Mouse (Mus musculus) mouse embryonic stem cell (cell line): Measurements from ENCODE around the gene Mfsd2a.

Experiments used
- in situ Hi-C, 2 experiments: fragments of 300-500 bp; cut with MboI; formaldehyde crosslinking; loops; 1 replicate in 1 of 2; 3 replicates in 1 of 2; pipeline ENCODE4 v1.14.3; 2019 to 2020; ENCODE audit warnings: low sequenced_read_pairs in 2 of 2, low pct_unique_long_range_greater_than_20kb in 1 of 2, mixed read lengths in 1 of 2; ENCODE audit not compliant: unreplicated experiment in 1 of 2

The Mfsd2a gene

GRCm38 (mm10) chr4:122981930-122982329 lies 20.9 kb upstream of the Mfsd2a start:
- in situ Hi-C loops: no loop called here

- in situ Hi-C loops: no loop called here
Measured at GRCm38 (mm10) chr4:122981238-122981637, 20.2 kb upstream of the Mfsd2a start.

- in situ Hi-C loops: no loop called here
Measured at GRCm38 (mm10) chr4:122980684-122981083, 19.7 kb upstream of the Mfsd2a start.

GRCm38 (mm10) chr4:122979826-122980225 lies 18.8 kb upstream of the Mfsd2a start:
- in situ Hi-C loops: no loop called here

- in situ Hi-C loops: no loop called here
Measured at GRCm38 (mm10) chr4:122978850-122979249, 17.9 kb upstream of the Mfsd2a start.

GRCm38 (mm10) chr4:122976885-122977284 lies 15.9 kb upstream of the Mfsd2a start:
- in situ Hi-C loops: no loop called here

GRCm38 (mm10) chr4:122974976-122975520 lies 14.1 kb upstream of the Mfsd2a start:
- in situ Hi-C loops: no loop called here

- in situ Hi-C loops: no loop called here
Measured at GRCm38 (mm10) chr4:122972056-122972455, 11.1 kb upstream of the Mfsd2a start.

- in situ Hi-C loops: no loop called here
Measured at GRCm38 (mm10) chr4:122971646-122972045, 10.7 kb upstream of the Mfsd2a start.

GRCm38 (mm10) chr4:122971191-122971590 lies 10.2 kb upstream of the Mfsd2a start:
- in situ Hi-C loops: no loop called here

GRCm38 (mm10) chr4:122968106-122968505 lies 7.1 kb upstream of the Mfsd2a start:
- in situ Hi-C loops: no loop called here

- in situ Hi-C loops: no loop called here
Measured at GRCm38 (mm10) chr4:122962751-122963150, 1.8 kb upstream of the Mfsd2a start.

GRCm38 (mm10) chr4:122961589-122961988 lies 601 bp upstream of the Mfsd2a start:
- in situ Hi-C loops: no loop called here

GRCm38 (mm10) chr4:122960321-122961099 lies 478 bp downstream of the Mfsd2a start:
- in situ Hi-C loops: no loop called here

GRCm38 (mm10) chr4:122959816-122960215 lies 1.2 kb downstream of the Mfsd2a start:
- in situ Hi-C loops: no loop called here

GRCm38 (mm10) chr4:122958491-122959031 lies 2.4 kb downstream of the Mfsd2a start:
- in situ Hi-C loops: no loop called here

- in situ Hi-C loops: no loop called here
Measured at GRCm38 (mm10) chr4:122956301-122956700, 4.7 kb downstream of the Mfsd2a start.

GRCm38 (mm10) chr4:122955412-122956136 lies 5.4 kb downstream of the Mfsd2a start:
- in situ Hi-C loops: no loop called here

GRCm38 (mm10) chr4:122954680-122955411 lies 6.1 kb downstream of the Mfsd2a start:
- in situ Hi-C loops: no loop called here
